Mouse (Mus musculus) intestine, embryonic 15.5 days (tissue): ENCODE data around the gene Tjp1. TPM values are rescaled to one million over a fixed set of nuclear protein-coding genes. Genes with fewer than 3 reads are reported as not detected.

ENCODE experiments used
- ATAC-seq: fragments of 200-750 bp; cut with Nextera tagmentation; 2 replicates; pipeline ENCODE4 v1.8.0; 2017; ENCODE audit warnings: moderate TSS enrichment, moderate library complexity
- H3K27ac ChIP-seq: fragments of 300-500 bp; sonication (generic); 2 replicates; pipeline ENCODE4 v1.5.1; 2015; ENCODE audit warnings: mild to moderate bottlenecking, inconsistent platforms
- H3K27me3 ChIP-seq: fragments of 300-500 bp; sonication (generic); replicated peaks from 2 replicates; pipeline ENCODE4 v1.6.1; 2015; ENCODE audit warnings: inconsistent platforms
- H3K36me3 ChIP-seq: fragments of 300-500 bp; sonication (generic); 2 replicates; pipeline ENCODE4 v1.6.1; 2015; ENCODE audit warnings: inconsistent platforms
- H3K4me1 ChIP-seq: fragments of 300-500 bp; sonication (generic); replicated peaks from 2 replicates; pipeline ENCODE4 v1.6.1; 2015; ENCODE audit warnings: inconsistent platforms
- H3K4me2 ChIP-seq: fragments of 300-500 bp; sonication (generic); replicated peaks from 2 replicates; pipeline ENCODE4 v1.6.1; 2015; ENCODE audit warnings: mild to moderate bottlenecking, inconsistent platforms
- H3K4me3 ChIP-seq: fragments of 300-500 bp; sonication (generic); replicated peaks from 2 replicates; pipeline ENCODE4 v1.5.1; 2015; ENCODE audit warnings: inconsistent platforms
- H3K9ac ChIP-seq: fragments of 300-500 bp; sonication (generic); 2 replicates; pipeline ENCODE4 v1.6.1; 2015; ENCODE audit warnings: inconsistent platforms
- H3K9me3 ChIP-seq: fragments of 300-500 bp; sonication (generic); 2 replicates; pipeline ENCODE4 v1.6.1; 2016; ENCODE audit warnings: inconsistent platforms
- WGBS: fragments of 180-500 bp; shearing (Covaris S2); methylation state at CpG from one replicate; pipeline ENCODE4 v1.1.7; 2015; 5-methylcytosine and 5-hydroxymethylcytosine counted together
- polyA plus RNA-seq: library from polyadenylated mRNA; unstranded; fragments of >200 nt; fragmentation: Nextera tagmentation; extraction: Ambion mirVana; gene quantifications from 2 replicates; pipeline ENCODE4 v1.2.1, GENCODE M21; 2015

Gene Tjp1
- polyA plus RNA-seq, 1 experiment from 2014 or later = 26.4 TPM

DNA sequence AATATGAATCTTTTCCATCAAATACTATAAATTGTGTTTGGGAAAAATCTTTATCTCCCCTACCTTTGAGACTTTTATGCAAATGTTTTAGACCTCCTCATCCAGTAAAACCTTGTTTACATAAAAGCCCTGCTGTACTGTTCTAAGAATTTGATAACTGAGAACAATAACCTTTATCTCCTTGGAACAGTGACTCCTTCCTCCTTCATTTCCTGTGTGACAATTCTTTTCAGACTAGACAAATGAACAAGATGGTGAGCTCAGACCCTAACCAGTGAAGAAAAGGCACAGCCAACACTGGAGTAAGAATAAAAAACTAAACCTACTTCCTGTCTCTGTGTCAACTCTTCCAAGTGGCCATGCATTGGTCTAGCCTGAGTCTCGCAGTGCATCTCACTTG, 107.7 kb downstream of the Tjp1 start:
- WGBS = 91% methylated on average over 1 of the region's 1 CpGs
- H3K4me3 ChIP-seq = no peak overlapping the region

DNA sequence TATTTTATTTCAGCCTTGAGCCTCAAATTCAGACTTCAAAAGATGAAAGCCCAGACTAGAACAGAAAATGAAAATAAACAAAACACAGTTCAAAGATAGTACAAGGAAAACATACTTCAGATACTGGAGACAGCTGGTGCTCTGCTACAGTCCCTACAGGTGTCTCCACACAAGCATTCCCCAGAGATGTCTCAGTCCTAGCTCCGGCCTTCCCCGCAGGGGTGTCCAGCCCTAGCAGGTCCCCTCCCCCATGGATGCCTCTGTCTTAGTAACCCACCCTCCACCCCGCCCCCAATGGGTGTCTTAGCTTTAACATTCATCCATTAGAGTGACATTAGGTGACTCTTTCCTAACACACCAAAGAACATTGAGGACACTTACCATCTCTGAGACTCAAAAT, 108.6 kb downstream of the Tjp1 start:
- Histone ChIP-seq H3K27ac (no peak overlapping the region), H3K27me3 (no peaks in the 10 kb centered on the region), H3K9ac (no peak overlapping the region), H3K4me1 (peaks cover 11% of the 10 kb centered on the region; the same call in 1 of the 2 replicates), H3K9me3 (no peaks in the 10 kb centered on the region), H3K36me3 (no peaks in the 10 kb centered on the region), H3K4me3 (no peak overlapping the region), H3K4me2 (no peak overlapping the region)
- 63% methylated on average over 3 of the region's 3 CpGs for WGBS
- no peak for ATAC-seq

More for the DNA sequence above, 107.7 kb downstream of the Tjp1 start:
- Histone ChIP-seq H3K9ac (no peak overlapping the region), H3K9me3 (no peaks in the 10 kb centered on the region), H3K4me1 (0 out of 2 replicates have a peak, but pooled peaks cover 6% of the 10 kb centered on the region), H3K36me3 (no peaks in the 10 kb centered on the region), H3K27me3 (no peaks in the 10 kb centered on the region), H3K27ac (no peak overlapping the region), H3K4me2 (no peak overlapping the region)
- ATAC-seq = no peak

DNA sequence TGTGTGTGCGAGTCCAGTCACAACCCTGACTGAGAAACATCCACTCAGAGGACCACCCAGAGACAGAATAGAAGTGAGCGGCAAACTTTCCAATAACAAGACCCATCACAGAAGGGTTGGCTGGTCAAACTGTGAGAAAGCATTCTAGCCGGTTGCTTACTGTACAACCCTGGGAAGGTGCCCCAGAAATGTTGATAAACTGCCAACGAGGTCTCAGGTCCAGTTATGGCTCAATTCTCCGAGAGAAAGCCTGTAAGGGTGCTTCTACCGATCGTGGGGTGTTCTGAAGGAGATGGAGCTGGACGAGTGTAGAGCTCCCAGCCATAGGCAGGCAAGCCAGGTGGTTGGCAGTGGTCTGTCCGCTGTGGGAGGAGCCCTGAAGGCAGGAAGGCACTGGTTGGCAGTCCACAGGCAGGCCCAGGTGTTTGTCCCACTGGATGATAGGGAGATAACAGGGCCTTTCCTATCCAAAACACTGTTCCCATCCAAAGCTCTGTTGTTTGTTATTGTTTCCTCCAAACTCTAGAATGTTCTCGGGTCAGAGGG, 109.1 kb downstream of the Tjp1 start:
- H3K36me3 ChIP-seq = no peaks in the 10 kb centered on the region
- peaks cover 11% of the 10 kb centered on the region; the same call in 1 of the 2 replicates for H3K4me1 ChIP-seq
- no peaks in the 10 kb centered on the region for H3K27me3 ChIP-seq
- no peaks in the 10 kb centered on the region for H3K9me3 ChIP-seq
- no peak overlapping the region for H3K9ac ChIP-seq
- H3K27ac ChIP-seq = no peak overlapping the region
- ATAC-seq = no peak
- WGBS = 77% methylated on average over 10 of the region's 10 CpGs
- H3K4me3 ChIP-seq = no peak overlapping the region
- no peak overlapping the region for H3K4me2 ChIP-seq

DNA sequence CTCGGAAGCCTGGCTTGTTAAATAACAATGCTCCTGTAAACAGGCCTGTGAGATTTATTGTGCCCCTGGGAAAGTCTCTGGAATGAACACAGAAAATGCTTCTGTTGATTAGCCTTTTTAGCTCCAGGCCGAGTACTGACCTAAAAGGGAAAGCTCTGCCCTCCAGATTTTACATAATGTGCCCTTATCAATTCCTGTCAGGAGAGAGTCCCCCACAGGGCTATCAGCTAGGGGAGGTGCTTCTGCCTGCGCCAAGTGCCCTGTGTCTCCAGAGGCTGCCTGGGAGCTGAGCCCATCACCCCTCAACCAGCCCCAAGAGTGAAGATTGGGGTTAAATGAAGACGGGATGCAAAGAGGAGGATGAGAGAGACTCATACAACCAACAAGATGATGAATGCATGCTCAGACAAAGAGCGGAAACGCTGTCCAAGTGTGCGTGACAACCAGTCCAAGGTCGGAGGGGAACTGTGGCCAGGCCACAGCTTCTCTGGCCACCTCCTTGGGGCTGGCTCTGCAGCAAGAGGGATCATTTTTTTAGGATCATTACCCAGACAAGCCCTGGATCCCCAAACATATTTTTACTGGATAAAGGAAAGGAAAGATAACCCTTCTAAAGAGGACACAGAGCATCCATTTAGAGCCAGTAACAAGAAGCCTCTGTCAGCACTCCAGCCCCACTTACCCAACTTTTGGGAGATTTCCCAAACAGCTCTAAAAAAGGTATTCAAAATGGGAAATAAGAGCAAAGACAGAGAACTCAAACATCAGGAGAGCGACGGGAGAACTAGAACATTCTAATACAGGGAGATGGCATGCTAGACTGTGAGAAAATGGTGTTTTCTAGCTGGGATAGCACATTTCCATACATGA, 110.1 kb downstream of the Tjp1 start:
- H3K4me1 ChIP-seq = peaks cover 11% of the 10 kb centered on the region; the same call in 1 of the 2 replicates
- H3K4me2 ChIP-seq = no peak overlapping the region
- H3K27ac ChIP-seq = no peak overlapping the region; the same call in 1 of the 2 replicates
- WGBS = 46% methylated on average over 10 of the region's 10 CpGs
- no peak overlapping the region for H3K9ac ChIP-seq
- no peak overlapping the region for H3K4me3 ChIP-seq
- H3K9me3 ChIP-seq = no peaks in the 10 kb centered on the region
- H3K27me3 ChIP-seq = no peaks in the 10 kb centered on the region
- no peaks in the 10 kb centered on the region for H3K36me3 ChIP-seq
- no peak; the same call in 1 of the 2 replicates for ATAC-seq

GRCm38 (mm10) chr7:65416506-65416905, 111.1 kb downstream of the Tjp1 start:
- no peak for ATAC-seq
- no peak overlapping the region for H3K4me3 ChIP-seq
- no peaks in the 10 kb centered on the region for H3K36me3 ChIP-seq
- no peaks in the 10 kb centered on the region for H3K9me3 ChIP-seq
- H3K9ac ChIP-seq = no peak overlapping the region
- H3K27ac ChIP-seq = no peak overlapping the region
- no peak overlapping the region for H3K4me2 ChIP-seq
- H3K27me3 ChIP-seq = no peaks in the 10 kb centered on the region
- 84% methylated on average over 3 of the region's 3 CpGs for WGBS
- peaks cover 11% of the 10 kb centered on the region; the same call in 1 of the 2 replicates for H3K4me1 ChIP-seq

DNA sequence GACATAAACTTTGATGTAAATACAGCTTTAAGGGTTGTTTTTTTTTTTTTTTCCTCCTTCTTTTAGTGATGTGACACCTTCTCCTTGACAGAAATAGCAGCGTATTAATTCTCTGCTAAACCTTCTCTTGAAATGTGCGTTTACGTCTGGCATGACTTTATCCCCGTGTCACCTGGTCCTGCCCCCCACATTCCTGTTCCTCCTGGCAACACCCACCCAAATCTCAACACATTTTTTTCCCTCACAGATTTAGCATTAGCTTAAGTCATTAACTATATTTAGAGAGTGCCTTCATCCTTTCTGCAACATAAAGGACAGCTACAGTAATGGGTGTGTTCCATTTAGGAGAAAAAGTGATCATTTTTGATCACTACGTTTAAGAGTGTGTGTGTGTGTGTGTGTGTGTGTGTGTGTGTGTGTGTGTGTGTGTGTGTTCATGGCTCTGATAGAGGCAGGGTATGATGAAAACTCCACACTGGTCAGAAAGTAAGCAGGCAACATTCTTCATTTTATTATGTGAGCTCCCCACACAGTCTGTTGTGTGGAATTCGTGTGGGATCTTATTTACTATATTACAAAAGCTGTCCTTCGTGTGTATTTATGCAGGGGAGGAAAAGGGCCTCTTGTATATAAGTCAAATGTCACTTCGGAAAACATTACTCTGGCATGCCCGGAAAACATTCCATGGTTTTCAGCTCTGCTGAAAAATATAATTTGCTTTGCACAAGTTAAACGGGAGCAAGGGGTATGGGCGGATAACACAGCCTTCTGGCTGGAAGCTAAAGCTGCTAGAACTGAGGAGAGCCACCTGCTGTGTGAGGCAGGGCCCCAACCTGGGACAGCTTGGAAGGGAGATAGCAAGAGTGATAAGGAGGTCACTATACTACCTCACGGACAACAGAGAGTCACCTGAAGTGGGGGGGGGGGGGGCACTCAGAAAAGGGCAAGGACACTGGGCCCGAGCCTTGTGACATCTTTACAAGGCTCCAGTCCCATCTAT, 113.3 kb downstream of the Tjp1 start:
- WGBS = 40% methylated on average over 13 of the region's 13 CpGs
- H3K27ac ChIP-seq = no peak overlapping the region

DNA sequence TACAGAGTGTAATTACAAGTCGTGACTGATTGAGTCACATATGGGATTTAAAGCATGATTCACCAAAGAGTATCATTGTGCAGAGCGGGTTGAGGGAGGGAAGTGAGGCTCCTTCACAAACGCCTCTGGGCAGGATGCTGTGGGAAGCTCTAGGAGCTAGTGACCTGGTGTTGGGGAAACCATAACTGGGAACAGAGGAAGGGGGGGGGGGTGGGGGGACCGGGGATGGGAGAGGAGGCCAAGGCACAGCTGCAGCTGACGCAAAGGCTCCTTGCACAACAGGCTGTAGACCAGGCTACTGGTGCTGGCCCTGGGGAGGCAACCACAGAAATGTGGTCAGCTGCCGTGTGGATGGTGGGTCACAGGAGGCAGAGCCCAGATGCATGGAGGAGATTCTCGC, 116.9 kb downstream of the Tjp1 start:
- Histone ChIP-seq H3K4me2 (no peak overlapping the region), H3K36me3 (no peaks in the 10 kb centered on the region), H3K27ac (no peak overlapping the region), H3K9me3 (no peaks in the 10 kb centered on the region), H3K4me1 (peaks cover 4% of the 10 kb centered on the region; the same call in 1 of the 2 replicates), H3K27me3 (no peaks in the 10 kb centered on the region), H3K9ac (no peak overlapping the region), H3K4me3 (no peak overlapping the region)
- no peak for ATAC-seq
- 52% methylated on average over 7 of the region's 7 CpGs for WGBS

More for the DNA sequence above, 113.3 kb downstream of the Tjp1 start:
- H3K36me3 ChIP-seq = no peaks in the 10 kb centered on the region
- H3K4me3 ChIP-seq = no peak overlapping the region
- H3K27me3 ChIP-seq = no peaks in the 10 kb centered on the region
- no peak overlapping the region for H3K4me2 ChIP-seq
- no peaks in the 10 kb centered on the region for H3K9me3 ChIP-seq
- H3K4me1 ChIP-seq = peaks cover 11% of the 10 kb centered on the region; the same call in 1 of the 2 replicates
- H3K9ac ChIP-seq = no peak overlapping the region
- ATAC-seq = 0 out of 2 replicates have a peak, but pooled peaks have one; percentile 40

DNA sequence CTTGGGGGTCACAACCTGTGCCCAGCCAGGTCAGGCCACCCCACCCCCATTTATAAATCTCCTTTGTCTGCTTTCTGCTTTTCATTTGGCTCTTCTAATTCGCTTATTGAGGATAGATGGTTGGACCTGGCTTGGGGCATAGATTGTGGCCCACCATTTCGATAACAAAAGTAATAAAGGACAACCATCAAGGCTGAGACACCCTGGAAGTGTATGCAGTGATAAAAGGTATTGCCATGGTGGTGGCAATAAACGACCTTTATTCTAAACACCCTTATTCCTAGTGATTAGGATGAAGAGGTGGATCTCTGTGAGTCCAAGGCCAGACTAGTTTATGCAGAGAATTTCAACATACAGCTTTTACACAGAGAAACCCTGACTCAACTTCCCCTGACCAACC, 121.2 kb downstream of the Tjp1 start:
- Histone ChIP-seq H3K9me3 (no peaks in the 10 kb centered on the region), H3K27ac (no peak overlapping the region), H3K4me2 (no peak overlapping the region), H3K9ac (no peak overlapping the region), H3K27me3 (no peaks in the 10 kb centered on the region), H3K4me3 (no peak overlapping the region), H3K4me1 (no peaks in the 10 kb centered on the region), H3K36me3 (no peaks in the 10 kb centered on the region)
- peak; percentile 81 for ATAC-seq
- 64% methylated on average over 3 of the region's 3 CpGs for WGBS

GRCm38 (mm10) chr7:65402516-65402915, 125.1 kb downstream of the Tjp1 start:
- H3K36me3 ChIP-seq = no peaks in the 10 kb centered on the region

GRCm38 (mm10) chr7:65401622-65402021, 126.0 kb downstream of the Tjp1 start:
- no peak overlapping the region for H3K9ac ChIP-seq
- H3K4me1 ChIP-seq = no peaks in the 10 kb centered on the region
- H3K27ac ChIP-seq = no peak overlapping the region
- H3K27me3 ChIP-seq = no peaks in the 10 kb centered on the region
- ATAC-seq = no peak
- H3K4me3 ChIP-seq = no peak overlapping the region
- H3K9me3 ChIP-seq = no peaks in the 10 kb centered on the region
- H3K36me3 ChIP-seq = no peaks in the 10 kb centered on the region
- no peak overlapping the region for H3K4me2 ChIP-seq

More at GRCm38 (mm10) chr7:65402516-65402915, 125.1 kb downstream of the Tjp1 start:
- Histone ChIP-seq H3K9ac (no peak overlapping the region), H3K4me1 (no peaks in the 10 kb centered on the region), H3K27me3 (no peaks in the 10 kb centered on the region), H3K4me3 (no peak overlapping the region), H3K9me3 (no peaks in the 10 kb centered on the region), H3K27ac (no peak overlapping the region), H3K4me2 (no peak overlapping the region)
- ATAC-seq = no peak
- 89% methylated on average over 5 of the region's 5 CpGs for WGBS

DNA sequence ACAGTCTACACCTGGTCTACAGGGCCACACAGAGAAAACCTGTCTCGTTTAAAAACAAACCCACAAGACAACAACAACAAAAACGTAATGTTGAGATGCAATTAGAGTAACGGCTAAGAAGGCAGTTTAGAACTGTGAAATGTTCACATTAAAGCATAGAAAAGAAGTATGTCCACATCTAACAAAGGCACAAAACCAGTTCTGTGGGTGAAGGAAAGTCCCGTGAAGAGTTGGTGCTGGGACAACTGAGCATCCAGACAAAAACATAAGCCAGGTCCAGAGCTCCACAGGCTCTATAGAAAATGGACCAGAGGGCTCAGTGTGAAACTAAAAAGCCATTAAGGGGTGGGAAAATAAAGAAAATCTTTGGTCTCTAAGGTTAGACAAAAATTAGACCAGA, 131.7 kb downstream of the Tjp1 start:
- H3K4me2 ChIP-seq = no peak overlapping the region
- H3K27me3 ChIP-seq = no peaks in the 10 kb centered on the region
- ATAC-seq = no peak
- H3K4me3 ChIP-seq = no peak overlapping the region
- 82% methylated on average over 4 of the region's 4 CpGs for WGBS
- no peaks in the 10 kb centered on the region for H3K9me3 ChIP-seq
- no peak overlapping the region for H3K27ac ChIP-seq
- no peak overlapping the region for H3K9ac ChIP-seq
- peaks cover 14% of the 10 kb centered on the region for H3K4me1 ChIP-seq
- H3K36me3 ChIP-seq = no peaks in the 10 kb centered on the region

DNA sequence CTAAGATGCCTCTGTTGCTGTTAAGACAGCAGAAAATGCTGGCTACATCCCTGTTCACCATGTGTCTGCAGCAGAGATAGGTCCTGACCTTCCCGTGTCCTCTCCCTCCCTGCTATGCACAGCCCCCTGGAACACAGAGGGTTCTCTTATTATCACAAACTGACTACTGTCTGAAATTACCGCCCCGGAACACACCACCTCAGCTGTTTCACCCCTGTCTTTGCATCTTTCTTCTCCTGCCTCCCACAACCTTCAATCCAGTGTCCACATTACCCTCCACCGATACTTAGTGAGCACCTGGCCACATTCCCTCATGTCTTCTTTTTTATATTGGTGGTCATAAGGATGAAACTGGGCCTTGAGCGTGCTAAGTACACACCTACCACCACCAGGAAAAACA, 132.4 kb downstream of the Tjp1 start:
- H3K4me1 ChIP-seq = peaks cover 14% of the 10 kb centered on the region
- H3K9ac ChIP-seq = no peak overlapping the region
- no peaks in the 10 kb centered on the region for H3K36me3 ChIP-seq
- ATAC-seq = no peak
- H3K4me3 ChIP-seq = no peak overlapping the region
- no peaks in the 10 kb centered on the region for H3K9me3 ChIP-seq
- H3K27ac ChIP-seq = no peak overlapping the region
- 75% methylated on average over 5 of the region's 5 CpGs for WGBS
- no peak overlapping the region for H3K4me2 ChIP-seq
- H3K27me3 ChIP-seq = no peaks in the 10 kb centered on the region
